Mouse (Mus musculus) embryonic facial prominence, embryonic 15.5 days (tissue): ENCODE results near the gene Cd101. TPM values are rescaled to one million over a fixed set of nuclear protein-coding genes. Genes with fewer than 3 reads are reported as not detected.

Experiments
- ATAC-seq: fragments of 200-750 bp; cut with Nextera tagmentation; 2 replicates; pipeline ENCODE4 v1.8.0; 2017; ENCODE audit warnings: low read depth, moderate TSS enrichment; ENCODE audit not compliant: insufficient number of reproducible peaks, low FRiP score, low TSS enrichment
- H3K27ac ChIP-seq: fragments of 300-500 bp; sonication (generic); replicated peaks from 2 replicates; pipeline ENCODE4 v1.5.1; 2015; ENCODE audit warnings: mild to moderate bottlenecking, inconsistent platforms
- H3K27me3 ChIP-seq: fragments of 300-500 bp; sonication (generic); 2 replicates; pipeline ENCODE4 v1.6.1; 2015; ENCODE audit warnings: inconsistent platforms
- H3K36me3 ChIP-seq: fragments of 300-500 bp; sonication (generic); 2 replicates; pipeline ENCODE4 v1.6.1; 2015; ENCODE audit warnings: mild to moderate bottlenecking, inconsistent platforms
- H3K4me1 ChIP-seq: fragments of 300-500 bp; sonication (generic); 2 replicates; pipeline ENCODE4 v1.6.1; 2015; ENCODE audit warnings: inconsistent platforms
- H3K4me2 ChIP-seq: fragments of 300-500 bp; sonication (generic); replicated peaks from 2 replicates; pipeline ENCODE4 v1.6.1; 2015; ENCODE audit warnings: mild to moderate bottlenecking, inconsistent platforms
- H3K4me3 ChIP-seq: fragments of 300-500 bp; sonication (generic); replicated peaks from 2 replicates; pipeline ENCODE4 v1.5.1; 2015; ENCODE audit warnings: mild to moderate bottlenecking, inconsistent platforms
- H3K9ac ChIP-seq: fragments of 300-500 bp; sonication (generic); 2 replicates; pipeline ENCODE4 v1.6.1; 2015; ENCODE audit warnings: inconsistent platforms
- H3K9me3 ChIP-seq: fragments of 300-500 bp; sonication (generic); replicated peaks from 2 replicates; pipeline ENCODE4 v1.6.1; 2016; ENCODE audit warnings: inconsistent platforms
- WGBS: fragments of 180-500 bp; shearing (Covaris S2); methylation state at CpG from one replicate; pipeline ENCODE4 v1.1.7; 2015; 5-methylcytosine and 5-hydroxymethylcytosine counted together
- polyA plus RNA-seq: library from polyadenylated mRNA; unstranded; fragments of >200 nt; fragmentation: Nextera tagmentation; extraction: Ambion mirVana; gene quantifications from 2 replicates; pipeline ENCODE4 v1.2.1, GENCODE M21; 2015

Gene Cd101
- polyA plus RNA-seq, 1 experiment from 2014 or later = 0.15 TPM

DNA sequence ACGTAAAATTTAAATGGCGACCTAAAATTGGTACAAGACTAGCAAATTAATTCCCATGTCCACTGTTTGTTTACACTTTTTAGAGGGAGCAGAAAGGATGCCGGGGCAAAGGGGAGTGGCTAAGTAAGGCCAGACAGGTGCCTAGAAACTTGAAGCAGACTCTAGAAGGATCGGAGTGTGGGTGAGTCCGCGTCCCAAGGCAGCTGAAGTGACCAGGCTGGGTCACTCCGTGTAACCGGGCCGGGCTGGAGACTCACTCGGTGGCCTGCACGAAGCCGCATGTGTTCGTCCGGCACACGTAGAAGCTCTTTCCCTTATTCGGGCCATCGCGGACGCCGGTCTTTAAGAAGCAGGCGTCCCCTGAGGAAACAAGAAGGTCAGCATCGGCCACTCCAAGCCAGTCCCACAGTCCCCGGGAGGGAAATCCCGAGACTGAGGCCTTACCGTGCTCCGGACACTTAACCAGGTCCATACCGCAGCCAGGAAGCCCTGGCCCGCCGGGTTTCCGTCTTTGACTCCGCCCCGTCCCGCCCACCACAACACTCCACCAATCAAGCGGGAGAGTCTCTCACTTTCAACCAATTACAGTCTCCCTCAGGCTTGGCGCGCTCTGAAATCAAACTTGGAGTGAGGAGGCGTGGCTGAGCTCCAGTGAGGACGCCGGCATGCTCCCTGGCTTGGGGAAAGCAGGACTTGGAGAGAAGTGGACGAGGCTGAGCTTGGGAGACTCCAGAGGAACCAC lies 60.0 kb downstream of the Cd101 start, which contains the start of gene Ttf2:
Gene Ttf2 (minus strand): TSS at position 488 of the 742 bp plus-strand sequence.
- Histone ChIP-seq H3K4me2 (peak within 1 kb of the TSS; percentile 82), H3K4me3 (peak within 1 kb of the TSS; percentile 76), H3K4me1 (peaks cover 9% of the 10 kb centered on the region), H3K9ac (peak within 1 kb of the TSS; percentile 63), H3K36me3 (no peaks in the 10 kb centered on the region), H3K9me3 (no peaks in the 10 kb centered on the region), H3K27me3 (no peaks in the 10 kb centered on the region), H3K27ac (no peak within 1 kb of the TSS)
- peak; percentile 96 for ATAC-seq
- WGBS = under 1% methylated on average over 40 of the region's 40 CpGs

DNA sequence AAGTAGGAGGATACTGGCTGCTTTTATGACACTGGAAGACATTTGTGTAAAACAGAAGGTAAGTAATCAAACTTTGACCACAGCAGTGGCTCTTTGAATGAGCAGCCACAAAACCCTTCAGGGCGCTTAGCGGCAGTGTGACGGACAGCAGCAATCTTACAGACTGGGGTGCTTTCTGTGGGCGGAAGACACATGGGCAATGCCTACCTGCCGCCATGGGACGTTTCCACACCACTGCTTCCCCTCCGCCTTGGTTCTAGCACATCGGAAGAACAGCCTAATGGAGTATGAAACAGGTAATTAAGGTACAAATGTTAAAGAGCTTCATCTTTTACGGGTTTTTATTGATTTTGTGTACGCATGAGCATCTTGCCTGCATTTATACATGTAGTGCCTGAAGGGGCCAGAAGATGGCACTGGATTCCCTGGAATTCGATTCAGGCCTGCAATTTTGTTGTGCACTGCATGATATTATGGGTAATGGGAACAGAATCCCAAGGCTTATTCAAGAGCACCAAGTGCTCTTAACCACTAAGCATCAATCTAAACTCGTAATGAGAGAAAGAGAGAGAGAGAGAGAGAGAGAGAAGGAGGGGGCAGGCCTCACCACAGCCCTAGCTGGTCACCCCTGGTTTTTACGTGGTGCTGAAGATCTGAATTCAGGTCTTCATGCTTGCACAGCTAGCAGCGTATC lies 65.4 kb downstream of the Cd101 start:
- Histone ChIP-seq H3K36me3 (peaks cover 41% of the 10 kb centered on the region), H3K4me1 (peaks cover 4% of the 10 kb centered on the region; the same call in 1 of the 2 replicates), H3K27ac (no peak overlapping the region), H3K9ac (no peak overlapping the region), H3K4me3 (no peak overlapping the region), H3K9me3 (no peaks in the 10 kb centered on the region), H3K27me3 (no peaks in the 10 kb centered on the region), H3K4me2 (no peak overlapping the region)
- WGBS = 74% methylated on average over 14 of the region's 14 CpGs
- ATAC-seq = no peak

DNA sequence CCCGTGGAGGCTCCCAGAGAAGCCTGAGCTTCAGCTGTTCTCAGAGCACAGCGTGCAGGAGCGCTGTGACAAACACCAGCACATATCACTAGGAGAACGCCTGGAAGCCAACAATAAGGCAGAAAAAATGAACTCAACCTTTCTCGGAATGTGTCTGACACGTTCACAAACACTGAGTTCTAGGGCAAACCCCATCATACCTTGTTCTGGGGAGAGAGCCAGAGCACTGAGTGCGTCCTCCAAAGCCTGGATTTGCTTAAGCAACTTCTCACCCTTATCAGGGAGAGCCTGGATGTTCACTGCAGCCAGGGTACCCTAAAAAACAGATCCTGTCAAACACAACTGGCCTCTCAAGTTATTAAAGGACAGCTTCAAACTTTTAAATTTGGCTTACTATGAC lies 67.9 kb downstream of the Cd101 start:
- H3K4me2 ChIP-seq = no peak overlapping the region
- no peaks in the 10 kb centered on the region for H3K9me3 ChIP-seq
- ATAC-seq = no peak
- WGBS = 84% methylated on average over 7 of the region's 7 CpGs
- no peaks in the 10 kb centered on the region for H3K27me3 ChIP-seq
- no peak overlapping the region for H3K9ac ChIP-seq
- peaks cover 64% of the 10 kb centered on the region for H3K36me3 ChIP-seq
- H3K4me1 ChIP-seq = no peaks in the 10 kb centered on the region
- no peak overlapping the region for H3K27ac ChIP-seq
- H3K4me3 ChIP-seq = no peak overlapping the region

DNA sequence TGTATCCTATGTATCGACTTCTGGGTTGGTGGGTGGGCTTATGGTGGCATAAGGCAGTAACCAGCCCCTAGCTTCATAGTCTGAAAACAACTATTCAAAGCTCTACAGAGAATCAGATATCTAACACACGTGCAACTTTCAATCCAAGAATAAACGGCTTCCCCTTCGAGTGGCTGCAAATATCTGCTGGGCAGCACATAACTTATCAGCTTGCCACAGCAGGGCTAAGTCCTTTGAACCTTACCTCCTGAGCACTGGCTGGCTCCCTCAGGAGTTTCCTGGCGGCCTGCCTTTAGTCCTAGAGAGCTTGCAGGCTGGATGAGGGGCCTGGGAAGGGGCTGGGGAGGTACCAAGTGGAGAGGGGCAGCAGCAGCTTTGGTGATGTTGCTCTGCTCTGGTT lies 68.3 kb downstream of the Cd101 start:
- H3K9ac ChIP-seq = no peak overlapping the region
- 76% methylated on average over 5 of the region's 5 CpGs for WGBS
- no peaks in the 10 kb centered on the region for H3K4me1 ChIP-seq
- H3K9me3 ChIP-seq = no peaks in the 10 kb centered on the region
- no peak overlapping the region for H3K4me2 ChIP-seq
- H3K36me3 ChIP-seq = peaks cover 67% of the 10 kb centered on the region
- ATAC-seq = no peak
- H3K27me3 ChIP-seq = no peaks in the 10 kb centered on the region
- H3K27ac ChIP-seq = no peak overlapping the region
- no peak overlapping the region for H3K4me3 ChIP-seq

DNA sequence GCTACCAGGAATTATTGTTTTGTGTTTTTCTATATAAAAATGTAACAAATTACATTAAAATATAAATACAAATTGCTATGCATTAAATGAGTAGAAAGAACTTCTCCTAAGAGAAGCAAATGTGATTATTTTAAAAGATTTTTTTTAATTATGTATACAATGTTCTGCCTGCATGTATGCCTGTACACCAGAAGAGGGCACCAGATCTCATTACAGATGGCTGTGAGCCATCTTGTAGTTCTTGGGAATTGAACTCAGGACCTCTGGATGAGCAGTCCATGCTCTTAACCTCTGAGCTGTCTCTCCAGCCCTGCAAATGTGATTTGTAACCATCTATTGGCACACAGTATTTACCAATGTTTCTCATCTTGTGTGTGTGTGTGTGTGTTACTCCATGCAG lies 74.7 kb downstream of the Cd101 start:
- Histone ChIP-seq H3K27me3 (no peaks in the 10 kb centered on the region), H3K4me3 (no peak overlapping the region), H3K9ac (no peak overlapping the region), H3K4me1 (no peaks in the 10 kb centered on the region), H3K4me2 (no peak overlapping the region), H3K36me3 (peaks cover 85% of the 10 kb centered on the region), H3K9me3 (no peaks in the 10 kb centered on the region), H3K27ac (no peak overlapping the region)
- no peak for ATAC-seq

- H3K27ac ChIP-seq = no peak overlapping the region
- H3K9me3 ChIP-seq = no peaks in the 10 kb centered on the region
- no peak for ATAC-seq
- WGBS = 86% methylated on average over 4 of the region's 4 CpGs
- H3K9ac ChIP-seq = no peak overlapping the region
- H3K36me3 ChIP-seq = peaks cover 82% of the 10 kb centered on the region
- no peak overlapping the region for H3K4me3 ChIP-seq
- H3K4me2 ChIP-seq = no peak overlapping the region
- H3K4me1 ChIP-seq = no peaks in the 10 kb centered on the region
- no peaks in the 10 kb centered on the region for H3K27me3 ChIP-seq
These were observed 77.8 kb downstream of the Cd101 start for GRCm38 (mm10) chr3:100951531-100951930.

GRCm38 (mm10) chr3:100947286-100947685 lies 82.1 kb downstream of the Cd101 start:
- Histone ChIP-seq H3K9ac (no peak overlapping the region), H3K4me1 (no peaks in the 10 kb centered on the region), H3K9me3 (no peaks in the 10 kb centered on the region), H3K27ac (no peak overlapping the region), H3K4me3 (no peak overlapping the region), H3K36me3 (peaks cover 83% of the 10 kb centered on the region), H3K4me2 (no peak overlapping the region), H3K27me3 (no peaks in the 10 kb centered on the region)
- 87% methylated on average over 8 of the region's 8 CpGs for WGBS
- no peak for ATAC-seq

Other genes starting within 250 kb of the Cd101 start
- 0.70 and 0.80 TPM in 2 replicates for gene Vtcn1, start 204.1 kb downstream of the Cd101 start, polyA plus RNA-seq
- gene Trim45, start 107.4 kb downstream of the Cd101 start, polyA plus RNA-seq = 6.5 and 7.1 TPM in 2 replicates
- 11.2 and 12.2 TPM in 2 replicates for gene Ttf2, start 59.9 kb downstream of the Cd101 start, polyA plus RNA-seq
- 7.4 and 9.8 TPM in 2 replicates for gene Ptgfrn, start 80.7 kb upstream of the Cd101 start, polyA plus RNA-seq